Mouse (Mus musculus) heart, embryonic 12.5 days (tissue): ENCODE results near the gene Wnt3a. TPM values are rescaled to one million over a fixed set of nuclear protein-coding genes. Genes with fewer than 3 reads are reported as not detected.
"Not testable (repeated sequence)": the region's sequence is repeated elsewhere in the genome, so short reads cannot be mapped to it uniquely, and the experiment has no call there.

Experiments
- ATAC-seq: fragments of 200-750 bp; cut with Nextera tagmentation; 2 replicates; pipeline ENCODE4 v1.8.0; 2017; ENCODE audit warnings: moderate TSS enrichment, moderate library complexity; ENCODE audit not compliant: insufficient number of reproducible peaks, low FRiP score
- H3K27ac ChIP-seq: fragments of 300-500 bp; sonication (generic); 2 replicates; pipeline ENCODE4 v1.5.1; 2016; ENCODE audit warnings: mild to moderate bottlenecking, moderate library complexity; ENCODE audit not compliant: poor library complexity, severe bottlenecking
- H3K27me3 ChIP-seq: fragments of 300-500 bp; sonication (generic); replicated peaks from 2 replicates; pipeline ENCODE4 v1.6.1; 2016; ENCODE audit warnings: mild to moderate bottlenecking, moderate library complexity
- H3K36me3 ChIP-seq: fragments of 300-500 bp; sonication (generic); 2 replicates; pipeline ENCODE4 v1.6.1; 2016; ENCODE audit warnings: mild to moderate bottlenecking, moderate library complexity
- H3K4me1 ChIP-seq: fragments of 300-500 bp; sonication (generic); replicated peaks from 2 replicates; pipeline ENCODE4 v1.6.1; 2016; ENCODE audit warnings: mild to moderate bottlenecking
- H3K4me2 ChIP-seq: fragments of 300-500 bp; sonication (generic); 2 replicates; pipeline ENCODE4 v1.6.1; 2016; ENCODE audit warnings: mild to moderate bottlenecking, moderate library complexity
- H3K4me3 ChIP-seq: fragments of 300-500 bp; sonication (generic); 2 replicates; pipeline ENCODE4 v1.5.1; 2016; ENCODE audit warnings: mild to moderate bottlenecking
- H3K9ac ChIP-seq: fragments of 300-500 bp; sonication (generic); 2 replicates; pipeline ENCODE4 v1.6.1; 2016; ENCODE audit warnings: mild to moderate bottlenecking, moderate library complexity
- H3K9me3 ChIP-seq: fragments of 300-500 bp; sonication (generic); replicated peaks from 2 replicates; pipeline ENCODE4 v1.6.1; 2016; ENCODE audit warnings: mild to moderate bottlenecking, moderate library complexity
- WGBS: fragments of 180-500 bp; shearing (Covaris S2); methylation state at CpG from one replicate; pipeline ENCODE4 v1.1.7; 2016; 5-methylcytosine and 5-hydroxymethylcytosine counted together
- polyA plus RNA-seq: library from polyadenylated mRNA; unstranded; fragments of >200 nt; fragmentation: Nextera tagmentation; extraction: Ambion mirVana; gene quantifications from 2 replicates; pipeline ENCODE4 v1.2.1, GENCODE M21; 2016

Gene Wnt3a
- polyA plus RNA-seq, 1 experiment from 2014 or later = 0.08 TPM

DNA sequence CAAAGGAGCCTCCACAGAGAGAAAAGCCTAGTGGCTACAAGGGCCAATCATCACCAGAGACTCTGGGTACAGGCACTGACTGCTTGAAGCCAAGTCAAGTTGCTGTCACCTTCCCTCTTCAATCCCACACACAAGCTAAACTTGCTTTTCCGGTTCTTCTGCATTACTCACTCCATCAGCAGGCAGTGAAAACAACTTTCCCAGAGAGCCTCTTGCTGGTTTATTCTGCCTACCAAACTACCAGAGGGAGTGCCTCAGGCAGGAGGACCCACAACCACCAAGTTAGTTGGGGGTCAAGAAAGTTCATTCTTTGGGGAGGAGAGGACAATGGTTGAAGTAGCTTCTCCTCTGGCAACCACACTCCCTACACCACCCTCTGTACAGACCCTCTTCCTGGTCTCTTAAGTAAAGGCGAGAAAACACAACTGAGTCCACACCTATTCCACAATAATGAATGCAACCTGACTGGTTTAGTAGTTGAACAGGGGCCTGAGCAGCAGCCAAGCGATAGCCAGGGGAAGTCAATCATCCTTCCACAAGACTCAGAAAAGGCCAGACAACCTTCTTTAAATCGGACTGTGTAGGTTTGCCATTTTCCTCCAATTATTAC is 72.1 kb downstream of the Wnt3a start:
- Histone ChIP-seq H3K27me3 (no peaks in the 10 kb centered on the region), H3K27ac (no peak overlapping the region), H3K9ac (no peak overlapping the region), H3K4me2 (no peak overlapping the region), H3K9me3 (no peaks in the 10 kb centered on the region), H3K36me3 (peaks cover 35% of the 10 kb centered on the region), H3K4me3 (no peak overlapping the region), H3K4me1 (peaks cover 73% of the 10 kb centered on the region)
- 83% methylated on average over 4 of the region's 4 CpGs for WGBS
- ATAC-seq = no peak

DNA sequence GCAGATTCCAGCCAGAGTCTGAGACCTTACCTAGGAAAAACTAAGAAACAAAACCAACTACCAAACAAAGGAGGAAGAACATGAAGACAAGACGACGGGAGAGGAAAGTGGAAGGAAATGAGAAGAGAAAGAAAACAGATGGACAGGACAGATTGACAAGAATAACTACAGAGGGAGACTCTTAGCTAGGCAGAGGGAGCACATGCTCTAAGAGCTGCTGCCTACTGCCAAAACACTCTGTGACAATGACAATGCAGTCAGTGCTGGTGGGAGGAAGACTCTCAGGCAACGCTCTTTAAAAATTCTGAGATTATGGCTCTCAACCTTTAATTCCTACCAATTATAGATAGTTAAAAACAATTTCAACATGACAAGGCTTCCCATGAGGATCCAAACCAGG is 73.6 kb downstream of the Wnt3a start:
- ATAC-seq = no peak
- H3K27me3 ChIP-seq = no peaks in the 10 kb centered on the region
- no peaks in the 10 kb centered on the region for H3K9me3 ChIP-seq
- no peak overlapping the region for H3K4me3 ChIP-seq
- no peak overlapping the region for H3K4me2 ChIP-seq
- H3K36me3 ChIP-seq = peaks cover 49% of the 10 kb centered on the region
- 66% methylated on average over 3 of the region's 3 CpGs for WGBS
- H3K4me1 ChIP-seq = peaks cover 71% of the 10 kb centered on the region
- H3K27ac ChIP-seq = no peak overlapping the region
- H3K9ac ChIP-seq = no peak overlapping the region

DNA sequence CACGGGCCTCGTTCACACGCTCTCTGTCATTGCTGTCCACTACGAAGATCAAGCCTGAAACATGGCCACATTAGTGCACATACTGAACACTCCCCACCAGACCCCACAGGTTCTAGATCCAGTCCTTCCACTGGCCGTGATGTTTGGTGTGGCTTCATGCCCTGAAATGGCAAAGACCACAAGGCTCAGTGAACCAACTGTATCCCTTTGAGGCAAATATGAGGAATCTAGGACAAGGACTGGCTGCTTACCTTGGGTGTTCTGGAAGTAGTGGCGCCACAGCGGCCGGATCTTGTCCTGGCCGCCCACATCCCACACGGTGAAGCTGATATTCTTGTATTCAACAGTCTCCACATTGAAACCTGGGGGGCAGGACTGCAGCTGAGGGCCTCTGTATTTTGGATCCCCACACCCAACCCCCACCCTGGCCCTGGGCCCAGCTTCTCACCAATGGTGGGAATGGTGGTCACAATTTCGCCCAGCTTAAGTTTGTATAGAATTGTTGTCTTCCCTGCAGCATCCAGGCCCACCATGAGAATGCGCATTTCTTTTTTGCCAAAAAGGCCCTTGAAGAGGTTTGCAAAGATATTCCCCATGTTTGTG is 77.6 kb downstream of the Wnt3a start:
- Histone ChIP-seq H3K27me3 (no peaks in the 10 kb centered on the region), H3K27ac (no peak overlapping the region), H3K9me3 (no peaks in the 10 kb centered on the region), H3K36me3 (peaks cover 66% of the 10 kb centered on the region), H3K4me3 (no peak overlapping the region), H3K4me1 (peaks cover 59% of the 10 kb centered on the region), H3K9ac (no peak overlapping the region), H3K4me2 (no peak overlapping the region)
- no peak for ATAC-seq
- 92% methylated on average over 12 of the region's 12 CpGs for WGBS

DNA sequence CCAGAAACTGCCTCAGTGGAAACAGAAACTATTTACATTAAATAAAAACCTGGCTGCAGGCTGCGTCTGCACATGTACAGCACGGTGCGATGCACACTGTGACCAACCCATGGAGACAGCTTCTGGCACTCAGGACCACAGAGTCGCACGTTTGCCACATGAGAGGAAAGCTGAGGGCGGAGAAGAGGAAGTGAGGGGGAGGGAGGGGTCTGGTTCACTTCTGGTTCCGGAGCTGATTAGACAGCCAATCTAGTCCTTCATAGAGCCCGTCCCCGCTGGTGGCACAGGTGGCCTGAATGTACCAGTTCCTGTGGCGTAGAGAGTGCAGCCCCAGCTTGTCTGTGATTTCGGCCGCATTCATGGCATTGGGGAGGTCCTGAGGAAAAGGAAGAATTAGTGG is 78.2 kb downstream of the Wnt3a start:
- 67% methylated on average over 12 of the region's 12 CpGs for WGBS
- not testable (repeated sequence) for H3K4me2 ChIP-seq
- H3K36me3 ChIP-seq = peaks cover 62% of the 10 kb centered on the region

DNA sequence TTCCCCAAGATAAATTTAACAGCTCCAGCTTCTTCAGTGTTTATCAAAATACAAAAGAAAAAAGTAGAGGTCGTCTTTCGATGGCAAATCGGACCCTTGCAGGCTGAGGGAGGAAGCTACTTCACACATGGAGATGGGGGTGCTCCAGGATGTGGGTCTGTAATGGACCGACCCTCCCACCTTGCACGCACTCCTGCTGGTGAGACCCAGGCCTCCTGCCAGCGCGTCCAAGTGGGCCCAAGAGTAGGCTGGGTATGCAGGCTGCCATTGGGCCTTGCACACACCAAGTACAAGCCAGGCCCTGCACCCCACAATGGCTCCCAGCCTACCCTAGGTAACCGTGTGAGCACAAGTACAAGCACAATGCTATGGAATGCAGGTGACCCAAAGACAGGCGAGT is 79.0 kb downstream of the Wnt3a start:
- Histone ChIP-seq H3K36me3 (peaks cover 63% of the 10 kb centered on the region), H3K4me1 (peaks cover 46% of the 10 kb centered on the region)
- not testable (repeated sequence) for H3K9me3 ChIP-seq, H3K27ac ChIP-seq, H3K4me2 ChIP-seq, H3K9ac ChIP-seq, H3K4me3 ChIP-seq, H3K27me3 ChIP-seq, ATAC-seq
- 86% methylated on average over 9 of the region's 9 CpGs for WGBS

More for the DNA sequence above, 78.2 kb downstream of the Wnt3a start:
- ATAC-seq, H3K9me3 ChIP-seq, H3K4me3 ChIP-seq, H3K27me3 ChIP-seq, H3K9ac ChIP-seq, H3K27ac ChIP-seq: not testable (repeated sequence)
- H3K4me1 ChIP-seq = peaks cover 54% of the 10 kb centered on the region

DNA sequence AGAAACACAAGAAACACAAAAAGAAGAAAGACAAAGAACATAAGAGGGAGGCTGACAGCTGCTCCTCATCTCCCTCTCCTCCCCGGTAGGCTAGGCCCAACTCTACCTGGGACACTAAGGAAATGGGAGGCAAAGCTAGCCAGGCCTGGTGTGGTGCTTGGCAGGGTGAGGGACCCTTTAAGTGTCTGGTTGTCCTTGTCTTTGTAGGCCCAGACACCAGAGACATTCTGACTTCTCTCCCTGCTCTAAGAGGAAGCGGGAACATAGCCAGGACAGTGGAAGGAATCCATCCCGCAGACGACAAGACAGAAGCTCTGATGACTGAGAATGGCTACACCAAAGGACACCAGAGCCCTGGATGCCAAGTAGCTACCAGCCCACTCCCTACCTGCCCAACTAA is 80.5 kb downstream of the Wnt3a start:
- ATAC-seq = no peak
- WGBS = 76% methylated on average over 4 of the region's 4 CpGs
- no peak overlapping the region for H3K27ac ChIP-seq

DNA sequence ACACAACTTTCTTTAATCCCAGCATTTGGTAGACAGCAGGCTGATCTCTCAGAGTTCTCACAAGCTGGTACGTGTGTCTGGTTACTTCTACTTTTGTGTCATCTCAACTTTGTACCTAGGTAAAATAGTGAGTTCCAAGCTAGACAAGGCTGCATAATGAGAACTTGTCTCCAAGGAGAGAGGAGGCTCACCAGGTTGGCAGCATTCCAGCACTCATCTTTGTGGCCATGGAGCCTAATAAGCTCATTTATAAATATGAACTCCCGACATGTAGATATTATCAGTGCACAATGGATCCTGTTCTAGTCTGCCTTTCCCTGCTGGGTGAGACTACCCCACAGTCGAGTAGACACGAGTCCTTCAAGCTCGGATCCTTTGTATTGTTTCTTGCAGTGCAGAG is 81.0 kb downstream of the Wnt3a start:
- no peak for ATAC-seq
- peak overlapping the region; percentile 83 for H3K4me2 ChIP-seq
- peak overlapping the region; percentile 70 for H3K4me3 ChIP-seq
- H3K27me3 ChIP-seq = no peaks in the 10 kb centered on the region
- peaks cover 72% of the 10 kb centered on the region for H3K36me3 ChIP-seq
- peaks cover 41% of the 10 kb centered on the region for H3K4me1 ChIP-seq
- 0 out of 2 replicates have a peak overlapping the region, but pooled peaks have one; percentile 89 for H3K27ac ChIP-seq
- no peaks in the 10 kb centered on the region for H3K9me3 ChIP-seq
- no peak overlapping the region for H3K9ac ChIP-seq
- 77% methylated on average over 5 of the region's 5 CpGs for WGBS

More for the DNA sequence above, 80.5 kb downstream of the Wnt3a start:
- Histone ChIP-seq H3K4me1 (peaks cover 44% of the 10 kb centered on the region), H3K9ac (no peak overlapping the region), H3K27me3 (no peaks in the 10 kb centered on the region), H3K4me3 (no peak overlapping the region), H3K36me3 (peaks cover 70% of the 10 kb centered on the region), H3K9me3 (no peaks in the 10 kb centered on the region), H3K4me2 (no peak overlapping the region)

DNA sequence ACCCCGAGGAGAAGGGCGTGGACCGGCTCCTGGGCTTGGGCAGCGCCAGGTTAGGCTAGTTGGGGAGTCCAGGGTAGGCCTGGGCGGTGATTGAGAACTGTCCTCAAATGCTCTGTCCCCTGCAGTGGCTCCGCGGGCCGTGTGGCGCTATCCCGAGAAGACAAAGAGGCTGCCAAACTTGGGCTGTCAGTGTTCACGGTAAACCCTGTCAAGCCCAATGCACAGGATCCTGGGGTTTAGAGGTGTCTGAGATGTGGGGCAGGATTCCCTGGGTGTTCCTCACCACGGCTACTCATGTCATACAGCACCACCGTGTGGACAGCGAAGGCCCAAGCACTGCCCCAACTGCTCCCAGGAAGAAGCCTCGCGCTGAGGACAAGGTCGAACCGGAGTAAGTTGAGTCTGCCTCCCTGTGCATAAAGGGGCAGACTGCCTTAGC is 81.5 kb downstream of the Wnt3a start:
- Histone ChIP-seq H3K27ac (peak overlapping the region; percentile 89), H3K9ac (peak overlapping the region; percentile 85), H3K36me3 (peaks cover 72% of the 10 kb centered on the region), H3K27me3 (no peaks in the 10 kb centered on the region), H3K4me3 (peak overlapping the region; percentile 70), H3K4me2 (peak overlapping the region; percentile 83), H3K4me1 (peaks cover 35% of the 10 kb centered on the region), H3K9me3 (no peaks in the 10 kb centered on the region)
- 7% methylated on average over 18 of the region's 18 CpGs for WGBS
- ATAC-seq = peak; percentile 62

DNA sequence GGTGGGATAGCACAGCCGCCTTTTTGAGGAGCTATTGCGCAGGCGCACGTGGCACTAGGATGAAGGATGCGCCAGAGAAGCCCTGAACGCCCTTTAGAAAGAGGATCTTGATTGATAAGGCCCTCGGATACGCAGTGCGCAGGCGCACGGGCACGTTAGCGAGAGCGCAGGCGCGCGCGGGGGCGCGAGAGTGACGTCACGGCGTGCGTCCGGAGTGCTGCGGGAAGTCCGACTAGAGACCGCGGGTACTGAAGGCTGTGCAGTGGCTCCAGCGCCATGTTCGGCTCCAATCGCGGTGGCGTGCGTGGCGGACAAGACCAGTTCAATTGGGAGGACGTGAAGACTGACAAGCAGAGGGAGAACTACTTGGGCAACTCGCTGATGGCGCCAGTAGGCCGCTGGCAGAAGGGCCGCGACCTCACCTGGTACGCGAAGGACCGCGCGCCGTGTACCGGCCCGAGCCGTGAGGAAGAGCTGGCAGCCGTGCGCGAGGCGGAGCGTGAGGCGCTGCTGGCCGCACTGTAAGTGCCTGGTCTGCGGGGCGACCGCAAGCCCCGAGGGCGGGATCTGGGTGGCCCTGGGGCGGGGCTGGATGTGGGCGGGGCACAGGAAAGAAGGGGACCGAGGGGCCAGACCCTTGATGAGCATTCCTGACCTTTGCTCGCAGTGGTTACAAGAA is 82.3 kb downstream of the Wnt3a start, which contains the start of gene 2310033P09Rik:
Gene 2310033P09Rik, plus strand, starts transcription at position 169 of the 679 bp plus-strand sequence.
- ATAC-seq = peak; percentile 88
- WGBS = under 1% methylated on average over 67 of the region's 67 CpGs
- peak within 1 kb of the TSS; percentile 70 for H3K4me3 ChIP-seq
- peak within 1 kb of the TSS; percentile 89 for H3K27ac ChIP-seq
- peak within 1 kb of the TSS; percentile 83 for H3K4me2 ChIP-seq
- no peaks in the 10 kb centered on the region for H3K27me3 ChIP-seq
- peaks cover 28% of the 10 kb centered on the region for H3K4me1 ChIP-seq
- peaks cover 70% of the 10 kb centered on the region for H3K36me3 ChIP-seq
- no peaks in the 10 kb centered on the region for H3K9me3 ChIP-seq
- H3K9ac ChIP-seq = peak within 1 kb of the TSS; percentile 85

DNA sequence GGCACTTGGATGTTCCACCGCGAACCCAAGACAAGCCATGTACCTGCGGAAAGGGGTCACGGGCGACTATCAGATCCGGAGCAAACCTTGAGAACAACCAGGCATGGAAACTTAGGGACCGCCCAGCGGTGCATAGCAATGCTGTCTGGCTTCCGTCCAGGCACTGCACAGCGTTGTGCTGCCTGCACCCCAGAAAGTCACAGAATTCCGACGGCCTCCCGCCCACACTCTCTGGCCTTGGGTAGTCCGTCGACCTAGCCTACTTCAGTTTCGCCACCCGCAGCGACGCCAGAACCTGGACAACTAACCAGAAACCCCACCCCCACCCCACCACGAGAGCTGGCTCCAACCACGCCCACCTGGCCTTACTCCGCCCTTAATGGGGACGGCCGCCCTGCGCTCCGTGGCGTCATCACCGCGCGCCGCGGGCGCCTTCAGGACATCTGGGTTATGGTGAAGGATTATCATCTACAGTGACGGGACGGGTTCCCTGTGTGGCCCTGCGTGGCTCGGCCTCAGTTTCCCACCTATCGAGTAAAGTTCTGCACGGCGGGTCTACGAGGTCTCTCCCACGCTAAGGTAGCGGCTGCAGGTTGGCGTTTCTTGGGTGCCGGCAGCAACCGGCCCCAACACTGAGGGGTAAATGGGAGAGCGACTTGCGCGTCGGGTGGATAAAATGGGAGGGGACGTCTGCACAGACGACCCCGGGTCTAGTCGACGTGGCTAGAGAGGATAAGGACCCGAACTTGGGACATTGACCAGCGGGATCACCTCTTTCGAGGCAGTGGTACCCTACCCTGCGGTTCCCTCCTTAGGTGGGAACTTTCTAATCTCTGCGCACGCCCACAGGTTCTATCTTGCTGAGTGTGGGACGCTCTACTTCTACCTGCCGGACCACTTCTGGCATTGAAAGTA is 88.2 kb downstream of the Wnt3a start, which contains the start of gene Mrpl55:
Gene Mrpl55, plus strand, starts transcription at position 406 of the 915 bp plus-strand sequence.
- H3K9ac ChIP-seq = peak within 1 kb of the TSS; percentile 88
- peaks cover 40% of the 10 kb centered on the region for H3K36me3 ChIP-seq
- peak within 1 kb of the TSS; percentile 85 for H3K4me3 ChIP-seq
- ATAC-seq = peak; percentile 93
- H3K27ac ChIP-seq = peak within 1 kb of the TSS; percentile 77
- H3K4me1 ChIP-seq = peaks cover 13% of the 10 kb centered on the region
- no peaks in the 10 kb centered on the region for H3K9me3 ChIP-seq
- H3K27me3 ChIP-seq = no peaks in the 10 kb centered on the region
- peak within 1 kb of the TSS; percentile 83 for H3K4me2 ChIP-seq
- WGBS = under 1% methylated on average over 63 of the region's 63 CpGs
